Mouse (Mus musculus) intestine, embryonic 14.5 days (tissue): ENCODE data around the gene A730061H03Rik. TPM values are rescaled to one million over a fixed set of nuclear protein-coding genes. Genes with fewer than 3 reads are reported as not detected.

Source experiments
- polyA plus RNA-seq: library from polyadenylated mRNA; unstranded; fragments of >200 nt; fragmentation: Nextera tagmentation; extraction: Ambion mirVana; gene quantifications from 2 replicates; pipeline ENCODE4 v1.2.1, GENCODE M21; 2014

Gene A730061H03Rik
- polyA plus RNA-seq, 1 experiment from 2014 or later, result 0.64 TPM

Other genes with a start within 250 kb of the A730061H03Rik start
- gene Dhrs4, start 81.6 kb downstream of the A730061H03Rik start, polyA plus RNA-seq, result 61.0 and 72.1 TPM in 2 replicates
- 2.5 and 3.3 TPM in 2 replicates for gene Carmil3, start 69.8 kb downstream of the A730061H03Rik start, polyA plus RNA-seq
- 0.37 and 0.48 TPM in 2 replicates for gene Cpne6, start 50.0 kb downstream of the A730061H03Rik start, polyA plus RNA-seq
- gene Nrl, start 35.4 kb downstream of the A730061H03Rik start, polyA plus RNA-seq, result not detected in 2 replicates
- 42.8 and 47.4 TPM in 2 replicates for gene Pck2, start 20.1 kb downstream of the A730061H03Rik start, polyA plus RNA-seq
- gene Dcaf11, start 400 bp downstream of the A730061H03Rik start, polyA plus RNA-seq, result 70.9 and 71.5 TPM in 2 replicates
- 0.19 and 0.43 TPM in 2 replicates for gene Fitm1, start 15.2 kb upstream of the A730061H03Rik start, polyA plus RNA-seq
- gene Psme1, start 17.7 kb upstream of the A730061H03Rik start, polyA plus RNA-seq, result 200 TPM in 2 replicates
- 6.3 and 7.0 TPM in 2 replicates for gene Emc9, start 24.9 kb upstream of the A730061H03Rik start, polyA plus RNA-seq
- gene Psme2, start 30.7 kb upstream of the A730061H03Rik start, polyA plus RNA-seq, result 331 and 332 TPM in 2 replicates
- 15.9 and 20.1 TPM in 2 replicates for gene Rnf31, start 31.3 kb upstream of the A730061H03Rik start, polyA plus RNA-seq
- 8.9 and 9.1 TPM in 2 replicates for gene Irf9, start 43.2 kb upstream of the A730061H03Rik start, polyA plus RNA-seq
- gene Rec8, start 57.6 kb upstream of the A730061H03Rik start, polyA plus RNA-seq, result 6.2 and 8.1 TPM in 2 replicates
- 93.6 and 95.7 TPM in 2 replicates for gene Ipo4, start 75.6 kb upstream of the A730061H03Rik start, polyA plus RNA-seq
- gene Gm49378, start 77.5 kb upstream of the A730061H03Rik start, polyA plus RNA-seq, result 1.6 and 1.9 TPM in 2 replicates
- gene Tm9sf1, start 83.4 kb upstream of the A730061H03Rik start, polyA plus RNA-seq, result 112 and 114 TPM in 2 replicates
- gene Tssk4, start 89.8 kb upstream of the A730061H03Rik start, polyA plus RNA-seq, result 1.7 and 1.9 TPM in 2 replicates
- 53.8 and 58.9 TPM in 2 replicates for gene Mdp1, start 100.1 kb upstream of the A730061H03Rik start, polyA plus RNA-seq
- 53.5 and 62.5 TPM in 2 replicates for gene Gmpr2, start 111.5 kb upstream of the A730061H03Rik start, polyA plus RNA-seq
- gene Nedd8, start 111.7 kb upstream of the A730061H03Rik start, polyA plus RNA-seq, result 547 and 563 TPM in 2 replicates
- 46.4 and 49.1 TPM in 2 replicates for gene Tinf2, start 121.4 kb upstream of the A730061H03Rik start, polyA plus RNA-seq
- gene Tgm1, start 153.5 kb upstream of the A730061H03Rik start, polyA plus RNA-seq, result 1.3 and 1.6 TPM in 2 replicates
- gene Rabggta, start 161.9 kb upstream of the A730061H03Rik start, polyA plus RNA-seq, result 29.7 and 32.7 TPM in 2 replicates
- 81.9 and 84.3 TPM in 2 replicates for gene Dhrs1, start 185.3 kb upstream of the A730061H03Rik start, polyA plus RNA-seq
- 42.8 and 45.0 TPM in 2 replicates for gene Nop9, start 185.3 kb upstream of the A730061H03Rik start, polyA plus RNA-seq
- 5.4 and 8.1 TPM in 2 replicates for gene Cideb, start 198.1 kb upstream of the A730061H03Rik start, polyA plus RNA-seq
- 0.08 and 0.65 TPM in 2 replicates for gene Ltb4r2, start 201.0 kb upstream of the A730061H03Rik start, polyA plus RNA-seq
- 0.30 and 0.38 TPM in 2 replicates for gene Ltb4r1, start 205.6 kb upstream of the A730061H03Rik start, polyA plus RNA-seq
- 5.8 and 7.2 TPM in 2 replicates for gene Adcy4, start 223.7 kb upstream of the A730061H03Rik start, polyA plus RNA-seq
- 48.5 and 51.7 TPM in 2 replicates for gene Ripk3, start 228.5 kb upstream of the A730061H03Rik start, polyA plus RNA-seq